Mouse (Mus musculus): ENCODE measurements around the gene Smoc2. TPM values are rescaled to one million over a fixed set of nuclear protein-coding genes. Genes with fewer than 3 reads are reported as not detected.

The Smoc2 gene
- total RNA-seq, 4 experiments from 2014 or later = 47.3 to 59.0 (median 56.1) TPM

DNA sequence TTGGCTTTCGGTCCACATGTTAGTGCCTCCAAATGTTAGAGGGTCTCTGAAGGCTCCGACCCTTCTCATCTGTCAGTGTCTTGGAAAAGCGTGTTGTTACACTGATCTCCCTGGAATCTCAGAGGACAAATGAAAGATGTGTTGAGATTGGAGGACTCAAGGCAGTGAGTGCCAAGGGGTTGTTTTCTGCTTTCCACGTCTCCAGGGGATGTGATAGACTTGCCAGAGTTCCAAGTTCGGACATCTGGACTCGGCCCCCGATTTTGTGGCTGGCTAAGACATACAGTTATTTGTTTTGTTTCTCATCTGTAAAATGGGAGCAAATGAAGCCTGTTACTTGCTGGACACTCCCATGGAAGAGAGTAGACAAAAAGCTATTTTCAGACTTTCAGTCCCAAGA, 2.0 kb upstream of the Smoc2 start:
- DNase-seq (ENCODE audit: low spot score in 2 of 2) = peak; percentile 13 to 39

DNA sequence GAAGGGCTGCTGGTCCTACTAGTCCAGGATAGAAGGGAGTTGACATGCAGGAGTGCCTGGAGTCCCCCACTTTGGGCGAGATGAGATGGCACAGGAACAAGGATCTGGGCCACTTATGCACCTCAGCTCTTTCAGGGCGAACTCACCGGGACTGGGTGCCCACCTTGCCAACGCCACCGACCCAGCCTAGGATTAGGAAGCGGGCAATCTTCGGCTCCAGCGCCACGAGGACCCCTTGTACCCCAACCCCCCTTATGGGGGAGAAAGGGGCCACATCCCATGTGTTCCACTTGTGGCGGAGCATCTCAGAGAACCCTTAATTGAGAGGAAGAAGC, 627 bp downstream of the Smoc2 start:
- DNase-seq (ENCODE audit: low spot score in 2 of 2) = no peak

- DNase-seq (ENCODE audit: low spot score in 2 of 2) = peak; percentile 25 to 43
These were observed 1.1 kb downstream of the Smoc2 start for GRCm38 (mm10) chr17:14280425-14280833.

- peak; percentile 41 to 57 for DNase-seq (ENCODE audit: low spot score in 2 of 2)
These were observed 8.8 kb downstream of the Smoc2 start for GRCm38 (mm10) chr17:14288015-14288616.

GRCm38 (mm10) chr17:14293617-14294016, 14.3 kb downstream of the Smoc2 start:
- DNase-seq (ENCODE audit: low spot score in 2 of 2) = no peak

DNA sequence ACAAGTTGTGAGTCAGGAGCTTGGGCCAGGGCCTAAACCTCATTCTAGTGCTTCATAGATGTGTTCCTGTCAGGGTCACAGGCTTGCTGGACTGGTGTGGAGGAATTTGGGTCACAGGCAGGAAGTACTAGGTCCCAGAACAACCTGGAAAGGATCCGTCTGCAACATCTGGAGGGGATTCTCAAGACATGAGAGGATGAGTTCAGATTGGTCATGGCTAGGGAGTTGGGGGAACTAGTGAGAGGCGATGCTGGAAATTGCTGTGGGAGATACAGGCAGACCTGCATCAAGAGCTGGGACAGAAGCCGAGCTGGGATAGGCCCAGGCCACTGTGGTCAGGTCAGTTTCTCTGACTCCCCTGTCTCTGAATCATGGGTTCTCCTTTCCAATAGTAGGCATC, 15.8 kb downstream of the Smoc2 start:
- peak; percentile 30 to 31 for DNase-seq (ENCODE audit: low spot score in 2 of 2)

DNA sequence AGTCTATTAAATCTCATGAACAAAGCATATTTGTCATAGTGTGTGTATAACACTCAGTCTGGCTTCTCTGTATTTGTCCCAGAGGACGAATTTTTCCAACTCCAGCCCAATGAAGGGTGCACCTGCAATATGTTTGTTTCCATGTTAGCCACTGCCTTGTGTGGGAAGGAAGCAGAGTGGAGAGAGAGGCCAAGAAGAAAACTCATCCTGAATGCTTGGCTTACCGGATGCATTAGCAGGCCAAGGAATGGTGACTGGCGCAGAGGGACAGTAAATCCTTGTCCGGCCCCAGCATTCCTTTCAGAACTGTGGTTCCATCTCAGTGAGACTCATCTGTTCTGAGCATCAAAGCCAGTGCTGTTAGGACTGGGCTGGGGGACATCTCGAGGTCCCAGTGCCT, 21.1 kb downstream of the Smoc2 start:
- DNase-seq (ENCODE audit: low spot score in 2 of 2) = peak in 1 of 2 experiments; percentile 26

- no peak for DNase-seq (ENCODE audit: low spot score in 2 of 2)
These were observed 22.4 kb downstream of the Smoc2 start for GRCm38 (mm10) chr17:14301491-14302344.

GRCm38 (mm10) chr17:14302356-14302755, 23.1 kb downstream of the Smoc2 start:
- DNase-seq (ENCODE audit: low spot score in 2 of 2) = no peak

DNA sequence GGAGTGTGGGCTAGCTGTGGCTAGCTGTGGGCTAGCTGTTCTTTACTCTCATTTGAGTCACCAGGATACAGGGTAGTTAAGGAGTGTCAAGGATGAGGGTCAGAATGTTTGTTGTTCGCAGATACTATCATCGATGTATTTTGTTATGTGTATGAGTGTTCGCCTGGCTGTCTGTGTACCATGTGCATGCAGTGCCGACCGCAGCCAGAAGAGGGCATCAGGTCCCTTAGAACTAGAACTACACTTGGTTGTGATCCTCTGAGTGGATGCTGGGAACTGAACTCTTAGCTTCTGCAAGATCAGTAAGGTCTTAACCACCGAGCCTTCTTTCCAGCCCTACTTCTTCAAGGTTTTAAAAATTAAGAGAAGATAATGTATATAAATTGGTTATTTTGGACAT, 24.4 kb downstream of the Smoc2 start:
- DNase-seq (ENCODE audit: low spot score in 2 of 2) = no peak

- DNase-seq (ENCODE audit: low spot score in 2 of 2) = no peak
These were observed 30.6 kb downstream of the Smoc2 start for GRCm38 (mm10) chr17:14309884-14310283.

DNA sequence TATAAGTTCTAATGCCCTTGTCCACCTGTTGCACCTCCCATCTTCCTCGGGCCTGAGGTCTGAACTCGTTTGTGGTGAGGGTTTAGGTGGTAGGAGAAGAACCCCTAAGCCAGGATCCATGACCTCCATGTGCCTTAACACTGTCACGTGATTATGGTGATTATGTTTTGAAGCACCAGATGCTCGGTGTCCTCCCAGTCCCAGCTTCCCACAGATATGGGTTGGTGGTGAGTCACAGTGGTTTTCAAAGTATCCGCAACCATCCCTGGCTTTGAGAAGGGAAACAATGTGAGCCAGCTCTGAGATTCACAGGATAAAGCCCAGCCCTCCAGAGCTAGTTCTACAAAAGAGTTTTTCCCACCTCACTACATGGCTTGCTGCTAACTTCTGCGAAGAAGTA, 33.1 kb downstream of the Smoc2 start:
- no peak for DNase-seq (ENCODE audit: low spot score in 2 of 2)

DNA sequence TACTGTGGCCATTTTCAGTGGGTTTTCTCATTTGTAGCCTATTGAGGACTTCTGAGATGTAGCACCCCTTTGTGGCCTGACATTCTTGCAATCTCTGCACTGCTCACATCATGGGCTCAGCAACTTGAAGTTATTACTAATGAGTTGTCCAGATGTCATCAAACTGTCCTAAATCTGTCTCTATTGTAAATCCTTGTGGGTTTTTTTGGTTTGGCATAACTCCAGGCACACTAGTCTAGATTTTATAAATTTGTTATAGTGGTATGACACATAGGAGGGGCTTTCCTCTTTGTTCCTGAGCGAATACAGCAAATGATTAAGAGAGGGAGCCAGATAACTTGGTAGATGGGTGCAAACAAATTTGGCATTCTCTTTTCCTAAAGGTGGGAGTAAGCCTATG, 35.0 kb downstream of the Smoc2 start:
- no peak for DNase-seq (ENCODE audit: low spot score in 2 of 2)

DNA sequence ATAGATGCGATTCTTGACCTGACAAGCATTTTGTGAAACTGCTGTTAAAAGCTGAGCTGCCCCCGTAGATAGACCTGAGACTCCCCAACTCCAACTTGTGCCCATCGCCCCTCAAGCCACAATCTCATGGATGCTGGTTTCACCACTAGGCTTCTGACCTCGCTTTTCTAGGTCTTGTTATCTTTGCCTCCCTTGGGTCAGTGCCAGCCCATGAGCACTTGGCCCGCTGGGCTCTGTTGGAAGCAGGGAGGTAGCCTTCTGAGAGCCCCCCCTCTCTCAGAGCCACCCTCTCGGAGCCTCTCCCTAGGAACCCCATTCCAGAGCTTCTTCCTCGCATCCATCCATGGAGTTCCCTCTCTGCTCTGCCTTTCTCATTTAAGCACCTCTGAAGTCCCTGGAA, 37.2 kb downstream of the Smoc2 start:
- no peak for DNase-seq (ENCODE audit: low spot score in 2 of 2)

DNA sequence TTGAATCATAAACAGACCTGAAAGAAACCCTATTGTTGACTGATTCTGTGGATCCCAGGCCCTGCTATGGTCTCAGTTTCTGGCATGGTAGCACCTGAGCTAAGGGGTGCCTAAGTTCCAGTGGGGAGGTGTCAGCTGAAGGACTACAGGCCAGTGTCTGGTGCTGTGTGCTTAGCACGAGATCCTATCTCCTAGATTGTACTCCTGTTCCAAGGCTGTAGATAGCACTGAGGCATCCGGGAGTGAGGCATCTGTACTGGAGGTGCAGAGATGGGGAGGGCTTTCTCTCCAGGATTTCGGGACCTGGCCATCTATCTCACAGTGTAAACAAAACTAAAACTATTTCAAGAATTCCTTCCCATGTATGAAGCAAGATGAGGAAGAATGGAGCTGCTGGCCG, 38.1 kb downstream of the Smoc2 start:
- DNase-seq (ENCODE audit: low spot score in 2 of 2) = no peak

GRCm38 (mm10) chr17:14326156-14326555, 46.9 kb downstream of the Smoc2 start:
- DNase-seq (ENCODE audit: low spot score in 2 of 2) = no peak

DNA sequence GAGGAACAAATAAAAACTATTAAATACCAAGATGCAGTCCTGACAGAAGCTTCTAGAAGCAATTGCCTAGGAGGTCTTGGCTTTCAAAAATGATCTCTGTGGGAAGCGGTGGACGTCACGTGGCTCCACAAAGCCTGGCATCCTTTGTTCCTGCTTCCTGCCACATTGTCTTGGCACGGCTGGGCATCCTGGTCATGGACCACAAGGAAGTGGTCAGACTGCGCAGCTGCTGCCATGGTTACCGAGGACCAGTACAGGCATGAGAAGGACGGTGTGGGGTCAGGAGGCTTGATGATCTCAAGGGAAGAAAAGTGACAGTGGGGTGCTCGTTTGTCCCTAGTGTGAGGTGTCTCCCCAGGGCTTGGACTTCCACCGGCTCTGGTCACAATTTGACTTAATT, 48.7 kb downstream of the Smoc2 start:
- no peak for DNase-seq (ENCODE audit: low spot score in 2 of 2)

GRCm38 (mm10) chr17:14330498-14330897, 51.2 kb downstream of the Smoc2 start:
- DNase-seq (ENCODE audit: low spot score in 2 of 2) = no peak

DNA sequence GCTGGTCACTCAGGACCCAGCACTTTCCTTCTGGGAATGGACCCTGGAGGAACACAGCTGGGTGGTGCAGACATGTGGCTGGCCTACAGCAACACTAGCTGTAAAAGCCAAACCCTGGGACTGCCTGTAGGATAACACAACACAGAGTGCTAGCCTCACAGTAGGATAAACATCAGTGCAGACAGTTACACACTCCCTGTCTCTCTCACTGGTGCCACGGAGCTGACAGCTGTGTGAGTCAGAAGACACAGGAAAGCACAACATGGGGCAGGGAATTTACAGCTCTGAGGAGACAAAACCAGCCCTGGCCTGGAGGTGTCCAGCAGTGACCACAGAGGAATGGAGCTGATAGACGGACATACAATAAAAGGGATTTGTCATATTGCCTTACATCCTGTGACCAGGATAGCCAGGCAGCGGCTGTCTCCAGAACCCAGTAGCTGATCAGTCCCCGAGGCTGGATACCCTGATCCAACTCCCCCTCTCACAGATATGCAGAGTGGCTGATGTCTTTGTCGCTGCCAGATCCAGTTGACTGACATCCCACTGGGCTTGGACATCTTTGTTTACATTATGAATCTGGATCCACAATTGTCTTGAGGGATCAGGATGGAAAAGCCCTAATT, 60.7 kb downstream of the Smoc2 start:
- no peak for DNase-seq (ENCODE audit: low spot score in 2 of 2)

DNA sequence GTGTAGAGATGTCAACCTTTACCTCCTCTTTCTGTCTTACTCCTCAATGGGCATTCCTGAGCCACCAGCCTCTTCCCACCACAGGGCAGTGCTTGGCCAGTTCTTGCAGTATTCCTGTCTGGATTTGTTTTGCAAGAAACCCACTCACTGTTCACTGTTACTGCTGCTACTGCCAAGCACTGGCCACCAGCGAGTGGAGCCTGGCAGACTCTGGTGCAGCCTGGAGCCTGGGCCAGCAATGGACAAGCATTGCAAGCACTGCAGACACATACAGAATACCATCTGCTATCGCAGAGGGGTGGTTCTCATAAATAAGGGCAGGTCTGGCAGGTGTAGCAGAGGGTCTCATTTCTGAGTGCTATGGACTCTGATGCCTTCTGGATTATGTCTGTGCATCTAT, 61.4 kb downstream of the Smoc2 start:
- no peak for DNase-seq (ENCODE audit: low spot score in 2 of 2)

DNA sequence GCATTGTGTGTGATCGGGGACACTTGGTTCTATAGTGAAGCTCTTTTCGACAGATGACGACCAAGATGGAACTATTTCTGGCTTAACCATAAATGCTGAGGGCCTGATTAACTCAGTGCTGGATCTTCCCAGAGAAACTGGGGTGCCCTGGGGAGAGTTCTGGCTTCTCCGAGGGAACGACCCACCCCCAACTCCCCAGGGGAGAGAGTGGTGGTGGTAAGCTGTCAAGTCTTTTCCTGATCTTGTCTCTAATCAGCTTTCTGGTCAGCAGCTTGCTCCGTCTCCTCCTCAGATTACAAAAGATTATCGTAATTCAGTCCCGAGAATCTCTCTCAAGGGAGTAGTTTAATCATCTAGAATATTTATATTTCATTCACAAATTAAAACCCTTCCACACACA, 63.2 kb downstream of the Smoc2 start:
- no peak for DNase-seq (ENCODE audit: low spot score in 2 of 2)

DNA sequence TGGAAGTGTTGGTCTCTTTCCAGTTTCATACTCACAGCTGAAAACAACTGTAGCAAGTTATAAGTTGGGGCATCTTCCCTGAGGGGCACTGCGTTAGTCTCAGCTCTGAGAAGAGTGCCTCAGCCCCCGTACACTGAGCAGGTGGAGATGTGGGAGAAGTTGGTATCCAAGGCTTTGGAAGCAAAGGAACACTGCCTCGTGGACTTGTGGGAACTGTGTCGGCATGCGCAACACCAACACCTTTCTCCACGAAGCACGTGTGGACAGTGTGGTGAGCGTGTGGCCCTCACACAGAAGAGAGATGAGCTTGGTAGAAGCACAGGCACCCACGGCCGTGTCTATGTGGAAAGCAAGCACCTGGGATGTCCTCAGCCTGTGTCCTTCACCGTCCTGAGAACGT, 64.1 kb downstream of the Smoc2 start:
- DNase-seq (ENCODE audit: low spot score in 2 of 2) = no peak

DNA sequence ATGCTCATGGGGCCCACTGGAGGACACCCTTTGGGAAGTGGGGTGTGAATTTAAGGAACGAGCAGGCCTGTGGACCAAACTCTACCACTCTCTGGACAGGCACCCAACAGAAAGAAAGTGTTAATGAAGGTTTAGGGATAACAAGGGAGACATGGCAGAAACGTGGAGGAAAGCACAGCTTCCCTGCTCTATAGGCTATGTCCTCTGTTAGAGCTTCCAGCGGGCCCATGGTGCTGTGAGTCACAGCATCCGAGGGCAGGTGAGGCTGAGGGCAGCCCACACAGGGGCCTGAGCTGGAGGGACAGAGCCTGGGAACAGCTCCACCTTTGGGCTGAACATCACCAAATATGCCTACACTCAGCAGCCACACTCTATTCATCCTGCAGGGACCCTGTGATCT, 66.2 kb downstream of the Smoc2 start:
- DNase-seq (ENCODE audit: low spot score in 2 of 2) = no peak
